Mouse (Mus musculus): ENCODE measurements around the gene Fgf11. TPM values are rescaled to one million over a fixed set of nuclear protein-coding genes. Genes with fewer than 3 reads are reported as not detected.
A peak's percentile ranks its signal among the peaks of the same experiment; 100 is the strongest.

Fgf11 gene
- polyA plus RNA-seq, 1 experiment from 2014 or later: 0.97 TPM

- Histone ChIP-seq H3K9ac (replicated peaks; ENCODE audit: low read length) (peak overlapping the region; percentile 79), H3K4me3 (ENCODE audit: low read depth, low read length) (peak overlapping the region; percentile 53), H3K36me3 (replicated peaks; ENCODE audit: control insufficient read depth, insufficient read depth, low read depth, low read length) (no peaks in the 10 kb centered on the region), H3K9me3 (replicated peaks; ENCODE audit: control insufficient read depth, low read length) (no peaks in the 10 kb centered on the region), H3K4me1 (ENCODE audit: control insufficient read depth, insufficient read depth, low read length) (peaks cover 4% of the 10 kb centered on the region), H3K4me2 (ENCODE audit: low read depth, low read length) (peak overlapping the region; percentile 53), H3K27ac (replicated peaks; ENCODE audit: low read depth, low read length) (peak overlapping the region; percentile 97), H3K27me3 (ENCODE audit: control insufficient read depth, insufficient read depth, low read length) (no peaks in the 10 kb centered on the region)
- DNase-seq (ENCODE audit: low spot score): peak; percentile 96
- WGBS: 0% methylated on average over 23 of the region's 26 CpGs
- peak; percentile 86 for ATAC-seq (replicated peaks; ENCODE audit: insufficient number of reproducible peaks, low FRiP score, low TSS enrichment, low read depth)
Observed at GRCm38 (mm10) chr11:69758090-69758456, 43.6 kb downstream of the Fgf11 start.

DNA sequence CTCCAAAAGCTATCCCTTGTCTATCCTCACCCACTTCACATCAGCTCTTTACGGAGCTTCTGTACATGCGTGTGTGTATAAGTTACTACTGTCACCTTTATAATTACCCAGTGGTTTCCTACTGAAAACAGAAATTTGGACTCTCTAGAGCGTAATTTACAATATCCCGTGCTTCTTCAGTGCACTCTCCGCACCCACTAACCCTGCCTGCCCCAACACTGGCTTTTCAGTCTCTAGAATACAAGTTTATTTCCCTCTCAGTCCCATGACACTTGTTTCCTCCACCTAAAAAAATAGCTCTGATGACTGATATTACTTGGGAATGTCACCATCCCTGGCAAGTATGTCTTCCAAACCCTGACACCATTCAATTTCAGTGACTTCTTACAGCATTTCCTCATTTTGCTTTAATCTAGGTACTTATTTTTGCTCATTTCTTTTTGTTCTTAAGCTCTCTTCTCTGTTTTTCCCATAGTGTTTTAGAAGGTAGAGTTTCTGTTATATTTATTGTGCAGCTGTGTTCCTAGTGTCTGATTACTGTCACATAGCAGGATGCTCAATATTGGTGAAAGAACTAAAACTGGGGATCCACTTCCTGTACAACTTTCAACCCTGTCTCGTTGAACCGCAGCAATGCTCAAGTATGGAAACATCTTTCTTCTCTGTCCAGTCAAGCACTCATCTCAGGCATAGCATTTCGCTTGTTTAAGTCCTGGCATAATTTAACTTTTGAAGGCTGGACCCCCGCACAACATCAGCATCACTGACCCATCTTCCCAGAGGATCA is 44.2 kb downstream of the Fgf11 start:
- H3K9ac ChIP-seq (replicated peaks; ENCODE audit: low read length): peak overlapping the region; percentile 79
- H3K4me1 ChIP-seq (ENCODE audit: control insufficient read depth, insufficient read depth, low read length): peaks cover 4% of the 10 kb centered on the region
- peak overlapping the region; percentile 53 for H3K4me3 ChIP-seq (ENCODE audit: low read depth, low read length)
- 48% methylated on average over 9 of the region's 9 CpGs for WGBS
- H3K27me3 ChIP-seq (ENCODE audit: control insufficient read depth, insufficient read depth, low read length): no peaks in the 10 kb centered on the region
- DNase-seq (ENCODE audit: low spot score) (no peak), ATAC-seq (replicated peaks; ENCODE audit: insufficient number of reproducible peaks, low FRiP score, low TSS enrichment, low read depth) (no peak)
- 0 out of 2 replicates have a peak overlapping the region, but pooled peaks have one; percentile 7 for H3K27ac ChIP-seq (replicated peaks; ENCODE audit: low read depth, low read length)
- H3K9me3 ChIP-seq (replicated peaks; ENCODE audit: control insufficient read depth, low read length): no peaks in the 10 kb centered on the region
- H3K4me2 ChIP-seq (ENCODE audit: low read depth, low read length): peak overlapping the region; percentile 53
- no peaks in the 10 kb centered on the region for H3K36me3 ChIP-seq (replicated peaks; ENCODE audit: control insufficient read depth, insufficient read depth, low read depth, low read length)

GRCm38 (mm10) chr11:69754701-69755100 is 47.0 kb downstream of the Fgf11 start:
- no peak overlapping the region for H3K4me3 ChIP-seq (ENCODE audit: low read depth, low read length)
- DNase-seq (ENCODE audit: low spot score) (peak; percentile 71), ATAC-seq (replicated peaks; ENCODE audit: insufficient number of reproducible peaks, low FRiP score, low TSS enrichment, low read depth) (no peak)
- no peak overlapping the region for H3K4me2 ChIP-seq (ENCODE audit: low read depth, low read length)
- no peaks in the 10 kb centered on the region for H3K4me1 ChIP-seq (ENCODE audit: control insufficient read depth, insufficient read depth, low read length)
- H3K27me3 ChIP-seq (ENCODE audit: control insufficient read depth, insufficient read depth, low read length): no peaks in the 10 kb centered on the region
- no peak overlapping the region for H3K9ac ChIP-seq (replicated peaks; ENCODE audit: low read length)
- no peaks in the 10 kb centered on the region for H3K36me3 ChIP-seq (replicated peaks; ENCODE audit: control insufficient read depth, insufficient read depth, low read depth, low read length)
- no peaks in the 10 kb centered on the region for H3K9me3 ChIP-seq (replicated peaks; ENCODE audit: control insufficient read depth, low read length)
- WGBS: 65% methylated on average over 3 of the region's 3 CpGs
- H3K27ac ChIP-seq (replicated peaks; ENCODE audit: low read depth, low read length): no peak overlapping the region

- no peaks in the 10 kb centered on the region for H3K4me1 ChIP-seq (ENCODE audit: control insufficient read depth, insufficient read depth, low read length)
- no peak overlapping the region for H3K4me3 ChIP-seq (ENCODE audit: low read depth, low read length)
- no peaks in the 10 kb centered on the region for H3K27me3 ChIP-seq (ENCODE audit: control insufficient read depth, insufficient read depth, low read length)
- H3K9me3 ChIP-seq (replicated peaks; ENCODE audit: control insufficient read depth, low read length): no peaks in the 10 kb centered on the region
- no peak overlapping the region for H3K27ac ChIP-seq (replicated peaks; ENCODE audit: low read depth, low read length)
- H3K4me2 ChIP-seq (ENCODE audit: low read depth, low read length): no peak overlapping the region
- ATAC-seq (replicated peaks; ENCODE audit: insufficient number of reproducible peaks, low FRiP score, low TSS enrichment, low read depth) (no peak), DNase-seq (ENCODE audit: low spot score) (no peak)
- WGBS: 92% methylated on average over 5 of the region's 5 CpGs
- H3K36me3 ChIP-seq (replicated peaks; ENCODE audit: control insufficient read depth, insufficient read depth, low read depth, low read length): no peaks in the 10 kb centered on the region
- no peak overlapping the region for H3K9ac ChIP-seq (replicated peaks; ENCODE audit: low read length)
Observed at GRCm38 (mm10) chr11:69754233-69754632, 47.4 kb downstream of the Fgf11 start.

- no peaks in the 10 kb centered on the region for H3K4me1 ChIP-seq (ENCODE audit: control insufficient read depth, insufficient read depth, low read length)
- DNase-seq (ENCODE audit: low spot score): no peak
- H3K36me3 ChIP-seq (replicated peaks; ENCODE audit: control insufficient read depth, insufficient read depth, low read depth, low read length): peaks cover 2% of the 10 kb centered on the region; the same call in 1 of the 2 replicates
- ATAC-seq (replicated peaks; ENCODE audit: insufficient number of reproducible peaks, low FRiP score, low TSS enrichment, low read depth): no peak
- no peak overlapping the region for H3K9ac ChIP-seq (replicated peaks; ENCODE audit: low read length)
- no peaks in the 10 kb centered on the region for H3K9me3 ChIP-seq (replicated peaks; ENCODE audit: control insufficient read depth, low read length)
- H3K4me2 ChIP-seq (ENCODE audit: low read depth, low read length): no peak overlapping the region
- no peak overlapping the region for H3K4me3 ChIP-seq (ENCODE audit: low read depth, low read length)
- H3K27ac ChIP-seq (replicated peaks; ENCODE audit: low read depth, low read length): no peak overlapping the region
- no peaks in the 10 kb centered on the region for H3K27me3 ChIP-seq (ENCODE audit: control insufficient read depth, insufficient read depth, low read length)
Observed at GRCm38 (mm10) chr11:69752686-69753085, 49.0 kb downstream of the Fgf11 start.

- 85% methylated on average over 3 of the region's 3 CpGs for WGBS
Observed at GRCm38 (mm10) chr11:69751635-69752034, 50.0 kb downstream of the Fgf11 start.

More at GRCm38 (mm10) chr11:69751635-69752034, 50.0 kb downstream of the Fgf11 start:
- H3K4me1 ChIP-seq (ENCODE audit: control insufficient read depth, insufficient read depth, low read length): no peaks in the 10 kb centered on the region
- no peak overlapping the region for H3K9ac ChIP-seq (replicated peaks; ENCODE audit: low read length)
- H3K27ac ChIP-seq (replicated peaks; ENCODE audit: low read depth, low read length): no peak overlapping the region
- no peaks in the 10 kb centered on the region for H3K27me3 ChIP-seq (ENCODE audit: control insufficient read depth, insufficient read depth, low read length)
- H3K4me3 ChIP-seq (ENCODE audit: low read depth, low read length): no peak overlapping the region
- no peaks in the 10 kb centered on the region for H3K9me3 ChIP-seq (replicated peaks; ENCODE audit: control insufficient read depth, low read length)
- no peak overlapping the region for H3K4me2 ChIP-seq (ENCODE audit: low read depth, low read length)
- no peak for ATAC-seq (replicated peaks; ENCODE audit: insufficient number of reproducible peaks, low FRiP score, low TSS enrichment, low read depth)
- peaks cover 6% of the 10 kb centered on the region for H3K36me3 ChIP-seq (replicated peaks; ENCODE audit: control insufficient read depth, insufficient read depth, low read depth, low read length)
- no peak for DNase-seq (ENCODE audit: low spot score)

Other genes starting within 250 kb of the Fgf11 start
- gene Efnb3, start 241.7 kb downstream of the Fgf11 start, polyA plus RNA-seq (2014; fragmentation: Nextera tagmentation; extraction: Ambion mirVana): 11.2 and 11.3 TPM in 2 replicates
- 40.2 and 40.9 TPM in 2 replicates for gene Wrap53, start 221.6 kb downstream of the Fgf11 start, polyA plus RNA-seq (2014; fragmentation: Nextera tagmentation; extraction: Ambion mirVana)
- gene Trp53, start 221.5 kb downstream of the Fgf11 start, polyA plus RNA-seq (2014; fragmentation: Nextera tagmentation; extraction: Ambion mirVana): 200 and 215 TPM in 2 replicates
- gene Atp1b2, start 195.9 kb downstream of the Fgf11 start, polyA plus RNA-seq (2014; fragmentation: Nextera tagmentation; extraction: Ambion mirVana): 5.2 and 6.0 TPM in 2 replicates
- gene Shbg, start 184.0 kb downstream of the Fgf11 start, polyA plus RNA-seq (2014; fragmentation: Nextera tagmentation; extraction: Ambion mirVana): 0.14 TPM in 1 of 2 replicates, not detected in the other
- gene Sat2, start 179.8 kb downstream of the Fgf11 start, polyA plus RNA-seq (2014; fragmentation: Nextera tagmentation; extraction: Ambion mirVana): 15.0 and 19.4 TPM in 2 replicates
- 24.3 and 30.9 TPM in 2 replicates for gene Fxr2, start 168.9 kb downstream of the Fgf11 start, polyA plus RNA-seq (2014; fragmentation: Nextera tagmentation; extraction: Ambion mirVana)
- not detected in 2 replicates for gene Sox15, start 146.5 kb downstream of the Fgf11 start, polyA plus RNA-seq (2014; fragmentation: Nextera tagmentation; extraction: Ambion mirVana)
- 25.9 and 28.0 TPM in 2 replicates for gene Mpdu1, start 139.2 kb downstream of the Fgf11 start, polyA plus RNA-seq (2014; fragmentation: Nextera tagmentation; extraction: Ambion mirVana)
- gene Cd68, start 135.7 kb downstream of the Fgf11 start, polyA plus RNA-seq (2014; fragmentation: Nextera tagmentation; extraction: Ambion mirVana): 5.5 and 7.6 TPM in 2 replicates
- 959 and 1,000 TPM in 2 replicates for gene Eif4a1, start 129.4 kb downstream of the Fgf11 start, polyA plus RNA-seq (2014; fragmentation: Nextera tagmentation; extraction: Ambion mirVana)
- gene Senp3, start 119.8 kb downstream of the Fgf11 start, polyA plus RNA-seq (2014; fragmentation: Nextera tagmentation; extraction: Ambion mirVana): 106 and 108 TPM in 2 replicates
- 0.24 and 0.42 TPM in 2 replicates for gene Tnfsf13, start 116.1 kb downstream of the Fgf11 start, polyA plus RNA-seq (2014; fragmentation: Nextera tagmentation; extraction: Ambion mirVana)
- 3.6 and 4.3 TPM in 2 replicates for gene Tnfsf12, start 106.0 kb downstream of the Fgf11 start, polyA plus RNA-seq (2014; fragmentation: Nextera tagmentation; extraction: Ambion mirVana)
- 1.2 and 1.5 TPM in 2 replicates for gene Tnfsfm13, start 105.8 kb downstream of the Fgf11 start, polyA plus RNA-seq (2014; fragmentation: Nextera tagmentation; extraction: Ambion mirVana)
- 51.4 and 56.5 TPM in 2 replicates for gene Polr2a, start 43.2 kb downstream of the Fgf11 start, polyA plus RNA-seq (2014; fragmentation: Nextera tagmentation; extraction: Ambion mirVana)
- 0.18 TPM in 1 of 2 replicates, not detected in the other for gene Slc35g3, start 39.9 kb downstream of the Fgf11 start, polyA plus RNA-seq (2014; fragmentation: Nextera tagmentation; extraction: Ambion mirVana)
- gene Zbtb4, start 35.9 kb downstream of the Fgf11 start, polyA plus RNA-seq (2014; fragmentation: Nextera tagmentation; extraction: Ambion mirVana): 1.1 and 1.2 TPM in 2 replicates
- 3.0 and 3.6 TPM in 2 replicates for gene Chrnb1, start 5.9 kb downstream of the Fgf11 start, polyA plus RNA-seq (2014; fragmentation: Nextera tagmentation; extraction: Ambion mirVana)
- 2.1 and 2.8 TPM in 2 replicates for gene Tmem102, start 3.8 kb upstream of the Fgf11 start, polyA plus RNA-seq (2014; fragmentation: Nextera tagmentation; extraction: Ambion mirVana)
- gene Gm39566, start 13.4 kb upstream of the Fgf11 start, polyA plus RNA-seq (2014; fragmentation: Nextera tagmentation; extraction: Ambion mirVana): not detected in 2 replicates
- not detected in 2 replicates for gene Spem2, start 16.6 kb upstream of the Fgf11 start, polyA plus RNA-seq (2014; fragmentation: Nextera tagmentation; extraction: Ambion mirVana)
- gene Spem1, start 20.3 kb upstream of the Fgf11 start, polyA plus RNA-seq (2014; fragmentation: Nextera tagmentation; extraction: Ambion mirVana): 0.27 TPM in 1 of 2 replicates, not detected in the other
- gene Nlgn2, start 35.9 kb upstream of the Fgf11 start, polyA plus RNA-seq (2014; fragmentation: Nextera tagmentation; extraction: Ambion mirVana): 8.2 and 9.1 TPM in 2 replicates
- 294 and 335 TPM in 2 replicates for gene Tmem256, start 36.7 kb upstream of the Fgf11 start, polyA plus RNA-seq (2014; fragmentation: Nextera tagmentation; extraction: Ambion mirVana)
- 90.0 and 102 TPM in 2 replicates for gene Plscr3, start 44.5 kb upstream of the Fgf11 start, polyA plus RNA-seq (2014; fragmentation: Nextera tagmentation; extraction: Ambion mirVana)
- 1.1 and 1.9 TPM in 2 replicates for gene Tnk1, start 56.9 kb upstream of the Fgf11 start, polyA plus RNA-seq (2014; fragmentation: Nextera tagmentation; extraction: Ambion mirVana)
- not detected in 2 replicates for gene Tmem95, start 76.2 kb upstream of the Fgf11 start, polyA plus RNA-seq (2014; fragmentation: Nextera tagmentation; extraction: Ambion mirVana)
- gene Kctd11, start 79.5 kb upstream of the Fgf11 start, polyA plus RNA-seq (2014; fragmentation: Nextera tagmentation; extraction: Ambion mirVana): 3.2 and 3.5 TPM in 2 replicates
- 0.56 and 0.60 TPM in 2 replicates for gene Acap1, start 93.7 kb upstream of the Fgf11 start, polyA plus RNA-seq (2014; fragmentation: Nextera tagmentation; extraction: Ambion mirVana)
- 17.6 and 20.7 TPM in 2 replicates for gene 2810408A11Rik, start 99.1 kb upstream of the Fgf11 start, polyA plus RNA-seq (2014; fragmentation: Nextera tagmentation; extraction: Ambion mirVana)
- gene Neurl4, start 99.2 kb upstream of the Fgf11 start, polyA plus RNA-seq (2014; fragmentation: Nextera tagmentation; extraction: Ambion mirVana): 11.5 and 13.8 TPM in 2 replicates
- 76.2 and 81.8 TPM in 2 replicates for gene Gps2, start 112.0 kb upstream of the Fgf11 start, polyA plus RNA-seq (2014; fragmentation: Nextera tagmentation; extraction: Ambion mirVana)
- gene Eif5a, start 120.1 kb upstream of the Fgf11 start, polyA plus RNA-seq (2014; fragmentation: Nextera tagmentation; extraction: Ambion mirVana): 2,030 and 2,067 TPM in 2 replicates
- gene Ybx2, start 133.9 kb upstream of the Fgf11 start, polyA plus RNA-seq (2014; fragmentation: Nextera tagmentation; extraction: Ambion mirVana): 5.5 and 6.6 TPM in 2 replicates
- gene Slc2a4, start 146.3 kb upstream of the Fgf11 start, polyA plus RNA-seq (2014; fragmentation: Nextera tagmentation; extraction: Ambion mirVana): 20.2 and 20.5 TPM in 2 replicates
- gene Cldn7, start 162.9 kb upstream of the Fgf11 start, polyA plus RNA-seq (2014; fragmentation: Nextera tagmentation; extraction: Ambion mirVana): 17.1 and 22.0 TPM in 2 replicates
- gene Ctdnep1, start 179.3 kb upstream of the Fgf11 start, polyA plus RNA-seq (2014; fragmentation: Nextera tagmentation; extraction: Ambion mirVana): 26.2 and 26.5 TPM in 2 replicates
- gene Elp5, start 180.7 kb upstream of the Fgf11 start, polyA plus RNA-seq (2014; fragmentation: Nextera tagmentation; extraction: Ambion mirVana): 156 and 157 TPM in 2 replicates
- gene Gabarap, start 189.3 kb upstream of the Fgf11 start, polyA plus RNA-seq (2014; fragmentation: Nextera tagmentation; extraction: Ambion mirVana): 474 and 509 TPM in 2 replicates
- gene Phf23, start 193.9 kb upstream of the Fgf11 start, polyA plus RNA-seq (2014; fragmentation: Nextera tagmentation; extraction: Ambion mirVana): 57.7 and 58.0 TPM in 2 replicates
- gene Dvl2, start 198.7 kb upstream of the Fgf11 start, polyA plus RNA-seq (2014; fragmentation: Nextera tagmentation; extraction: Ambion mirVana): 34.9 and 35.7 TPM in 2 replicates
- gene Acadvl, start 213.6 kb upstream of the Fgf11 start, polyA plus RNA-seq (2014; fragmentation: Nextera tagmentation; extraction: Ambion mirVana): 54.2 and 57.6 TPM in 2 replicates
- 7.6 and 11.2 TPM in 2 replicates for gene Dlg4, start 215.1 kb upstream of the Fgf11 start, polyA plus RNA-seq (2014; fragmentation: Nextera tagmentation; extraction: Ambion mirVana)

All from embryonic facial prominence, embryonic 11.5 days (tissue).